Mouse (Mus musculus): ENCODE measurements around the gene Wdr4.
"Not testable (repeated sequence)": the region's sequence is repeated elsewhere in the genome, so short reads cannot be mapped to it uniquely, and the experiment has no call there.

Gene Wdr4

DNA sequence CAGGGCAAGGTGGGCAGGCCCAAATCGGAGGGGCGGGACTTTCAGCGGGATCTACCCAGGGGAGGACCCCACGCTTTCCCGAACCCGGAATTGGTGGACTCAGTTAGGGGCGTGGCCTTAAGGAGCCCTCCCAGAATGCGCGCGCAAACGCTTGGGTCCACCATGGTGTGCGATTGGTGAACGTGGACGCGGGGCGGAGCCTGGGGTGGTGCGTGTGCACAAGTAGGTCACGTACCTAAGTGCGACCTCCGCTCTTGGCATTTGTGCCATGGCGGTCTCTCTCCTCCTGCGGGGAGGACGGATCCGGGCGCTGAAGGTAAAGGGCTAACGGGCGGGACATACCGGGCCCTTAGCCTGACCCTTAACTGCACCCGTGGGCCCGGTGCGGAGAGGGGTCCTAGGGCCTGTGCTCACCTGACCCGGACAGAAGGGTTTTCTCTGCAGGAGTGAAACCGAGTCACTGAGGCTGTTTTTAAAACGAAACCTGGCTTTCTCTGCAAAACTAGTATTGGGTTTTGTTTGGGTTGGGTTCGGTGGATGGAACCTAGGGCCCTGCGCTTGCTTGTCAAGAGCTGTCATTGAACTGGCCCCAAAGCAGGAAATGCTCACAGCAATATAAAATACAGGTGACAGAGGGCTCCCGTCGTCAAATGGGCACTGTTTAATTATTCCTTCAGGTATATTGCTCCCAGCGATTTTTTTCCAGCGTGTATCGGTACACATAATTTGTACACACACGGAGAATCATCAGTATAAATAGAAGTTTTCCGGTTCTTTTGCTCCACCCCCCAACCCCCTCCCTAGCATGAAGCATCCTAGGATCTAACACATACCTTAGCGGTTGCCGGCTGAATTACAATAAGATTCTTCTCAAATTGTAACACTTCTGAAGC lies at the start of gene Wdr4, which contains the start of gene Ndufv3:
Gene Wdr4 (minus strand): TSS at position 35 of the 893 bp plus-strand sequence.
Gene Ndufv3 (plus strand): TSS at position 170 of the 893 bp plus-strand sequence.
- DNase-seq: peak; percentile 99

DNA sequence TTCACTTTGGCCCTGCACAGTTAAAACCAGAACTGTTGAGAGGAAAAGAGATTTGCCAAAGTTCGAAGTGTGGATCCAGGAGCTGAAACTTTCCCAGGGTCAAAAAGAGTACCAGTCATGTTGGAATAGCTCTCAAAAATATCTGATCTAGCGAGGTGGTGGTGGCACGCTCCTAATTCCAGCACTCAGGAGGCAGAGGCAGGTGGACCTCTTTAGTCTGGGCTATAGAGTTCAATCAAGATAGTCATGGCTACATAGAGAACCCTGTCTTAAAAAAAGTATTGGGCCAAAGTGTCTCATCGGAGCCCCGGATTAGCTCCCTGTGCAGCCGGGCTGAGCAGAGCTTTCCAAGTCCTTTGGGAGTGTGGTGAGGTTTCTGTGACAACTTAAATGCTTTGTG lies 46.5 kb upstream of the Wdr4 start:
- DNase-seq: no peak

DNA sequence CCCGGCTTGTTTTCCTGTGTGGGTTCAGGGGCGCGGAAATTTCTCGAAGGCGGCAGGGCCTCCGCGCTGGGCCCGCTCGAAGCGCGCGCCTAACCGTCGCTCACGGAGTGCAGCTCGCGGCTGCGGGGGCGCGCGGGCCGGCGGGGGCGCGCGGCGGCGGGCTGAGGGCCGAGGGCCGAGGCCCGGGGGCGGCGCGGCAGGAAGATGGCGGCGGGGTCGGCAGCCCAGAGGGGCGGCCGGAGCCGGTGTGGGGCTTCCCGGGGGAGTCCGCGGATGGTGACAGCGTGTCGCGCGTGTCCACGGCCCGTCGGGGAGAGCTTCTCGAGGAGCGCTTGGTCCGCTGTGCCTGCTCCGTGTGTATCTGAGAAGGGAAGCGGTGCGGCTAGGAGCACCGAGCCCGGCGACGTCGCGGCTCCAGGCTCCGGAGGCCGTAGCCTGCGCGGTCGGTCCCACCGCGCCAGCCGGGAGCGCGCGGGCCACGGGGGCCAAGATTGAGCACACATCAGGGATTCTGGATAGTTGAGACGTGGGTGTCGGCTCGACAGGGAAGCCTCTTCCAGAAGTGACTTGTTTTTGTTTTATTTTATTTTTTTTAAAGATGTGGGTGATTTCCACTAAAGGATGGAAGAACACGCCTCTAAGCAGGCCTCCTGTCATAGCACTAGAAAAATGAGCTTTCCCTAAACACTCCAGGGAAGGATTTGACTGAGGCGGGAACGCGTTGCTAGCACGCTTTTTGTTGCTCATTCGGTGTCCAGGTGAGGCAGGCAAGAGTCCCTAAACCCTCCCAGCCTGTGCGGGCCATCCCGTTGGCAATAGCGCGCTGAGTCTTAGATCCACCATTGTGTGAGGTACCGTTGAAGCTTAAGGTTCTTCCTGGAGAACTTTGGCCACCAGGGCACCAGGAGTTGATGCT lies 45.6 kb upstream of the Wdr4 start:
- peak; percentile 78 for DNase-seq

DNA sequence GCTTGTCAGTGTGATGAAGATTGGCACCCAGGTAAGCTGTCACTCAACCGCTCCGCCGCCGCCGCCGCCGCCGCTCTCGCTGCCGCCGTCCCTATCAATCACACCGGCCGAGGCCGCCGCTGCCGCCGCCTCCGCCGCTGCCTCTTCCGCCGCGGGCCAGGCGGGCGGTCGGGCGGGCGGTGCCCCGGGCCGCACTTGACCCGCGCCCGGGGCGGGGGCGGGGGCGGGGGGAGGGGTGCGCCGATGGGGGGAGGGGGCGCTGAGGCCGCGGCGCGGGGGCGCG lies 45.0 kb upstream of the Wdr4 start:
- DNase-seq: no peak

DNA sequence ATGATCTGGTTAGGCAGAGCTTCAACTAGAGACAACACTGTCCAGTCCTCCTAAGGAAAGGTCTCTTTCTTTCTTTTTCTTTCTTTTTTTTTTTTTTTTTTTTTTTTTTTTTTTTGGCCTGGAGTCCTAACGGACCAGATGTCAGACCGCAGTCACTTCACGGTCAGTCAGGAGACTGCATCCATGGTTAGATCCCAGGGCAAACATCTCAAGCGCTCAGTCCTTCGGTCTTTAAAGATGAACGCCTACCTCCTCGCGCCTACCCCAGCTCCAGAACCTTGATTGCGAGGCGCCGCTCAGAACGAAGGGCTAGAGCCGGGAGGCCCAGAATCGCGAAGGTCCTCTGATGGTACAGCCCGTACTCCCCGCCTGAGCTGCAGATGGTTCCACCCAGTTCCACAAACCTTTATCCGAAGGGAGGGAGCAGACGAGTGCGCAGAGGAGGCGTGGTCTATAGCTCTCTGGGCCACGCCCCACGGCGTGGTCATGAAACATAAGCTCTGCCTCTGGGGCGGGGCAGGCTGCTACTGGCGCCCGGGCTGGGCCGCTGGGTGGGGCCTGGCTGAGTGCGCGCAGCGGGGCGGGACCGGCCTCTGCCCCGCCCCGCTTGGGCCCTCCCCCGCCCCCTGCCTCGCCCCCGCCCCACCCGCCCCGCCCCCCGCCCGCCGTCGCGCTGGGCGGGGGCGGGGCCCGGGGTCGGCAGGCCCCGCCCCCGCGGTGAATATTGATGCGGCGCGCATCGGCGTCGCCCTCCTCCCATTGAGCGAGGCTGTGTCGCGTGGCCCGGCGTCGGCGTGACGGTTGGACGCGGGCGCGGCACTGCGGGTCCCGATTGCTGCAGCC lies 44.5 kb upstream of the Wdr4 start, which contains the start of gene Pknox1:
Gene Pknox1 (plus strand): TSS at position 720 of the 843 bp plus-strand sequence.
- peak; percentile 99 for DNase-seq

DNA sequence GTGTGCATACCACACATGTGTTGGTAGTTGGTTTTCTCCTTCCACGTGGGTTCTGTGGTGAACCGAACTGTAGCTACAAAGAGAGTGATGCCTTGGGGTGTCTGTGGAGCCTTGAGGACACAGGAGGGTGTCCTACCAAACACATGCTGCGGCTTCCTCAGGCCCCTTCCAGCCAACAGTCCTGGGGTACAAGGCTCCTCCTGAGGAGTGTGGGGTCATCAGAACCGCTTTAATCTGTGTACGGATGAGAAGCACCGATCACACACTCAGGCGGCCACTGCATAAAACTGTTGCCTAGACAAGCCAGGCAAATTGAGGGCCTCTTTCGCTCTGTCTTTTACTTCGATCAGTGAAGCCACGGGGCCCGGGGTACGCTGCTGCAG lies 43.8 kb upstream of the Wdr4 start:
- DNase-seq: peak; percentile 66

DNA sequence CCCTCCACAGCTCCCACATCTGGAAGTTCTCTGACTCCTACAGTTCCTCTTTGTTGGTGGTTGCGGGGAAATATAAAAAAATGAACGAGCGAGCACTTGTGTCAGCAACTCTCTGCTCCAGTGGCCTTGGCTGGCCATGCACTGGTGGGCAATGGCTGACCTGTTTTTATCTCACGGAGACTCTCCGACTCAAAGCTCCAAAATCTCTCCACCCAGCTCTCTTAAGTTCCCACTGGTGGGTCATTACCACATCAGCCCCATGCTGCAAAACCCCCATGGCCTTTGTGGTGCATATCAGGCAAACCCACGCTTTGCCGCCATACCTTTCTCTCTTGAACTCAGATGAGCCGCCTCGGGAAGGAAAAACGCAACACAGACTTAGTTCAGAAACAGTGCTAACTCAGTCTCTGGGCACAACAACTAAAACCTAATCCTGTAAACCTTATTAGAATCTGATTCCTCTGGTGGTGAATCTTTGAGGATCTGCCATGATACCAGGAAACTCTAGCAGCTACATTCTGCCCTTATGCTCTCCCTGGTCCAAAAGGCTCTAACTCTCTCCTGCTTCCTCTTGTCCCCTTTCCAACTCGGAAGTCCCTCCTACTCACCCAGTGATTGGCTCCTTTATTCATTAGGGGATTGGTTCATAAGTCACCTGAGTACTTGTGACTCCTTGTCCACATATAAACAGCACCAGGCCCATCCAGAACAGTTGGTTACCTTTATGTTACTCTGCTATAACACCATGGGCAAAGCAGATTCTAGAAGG lies 39.4 kb upstream of the Wdr4 start:
- no peak for DNase-seq

DNA sequence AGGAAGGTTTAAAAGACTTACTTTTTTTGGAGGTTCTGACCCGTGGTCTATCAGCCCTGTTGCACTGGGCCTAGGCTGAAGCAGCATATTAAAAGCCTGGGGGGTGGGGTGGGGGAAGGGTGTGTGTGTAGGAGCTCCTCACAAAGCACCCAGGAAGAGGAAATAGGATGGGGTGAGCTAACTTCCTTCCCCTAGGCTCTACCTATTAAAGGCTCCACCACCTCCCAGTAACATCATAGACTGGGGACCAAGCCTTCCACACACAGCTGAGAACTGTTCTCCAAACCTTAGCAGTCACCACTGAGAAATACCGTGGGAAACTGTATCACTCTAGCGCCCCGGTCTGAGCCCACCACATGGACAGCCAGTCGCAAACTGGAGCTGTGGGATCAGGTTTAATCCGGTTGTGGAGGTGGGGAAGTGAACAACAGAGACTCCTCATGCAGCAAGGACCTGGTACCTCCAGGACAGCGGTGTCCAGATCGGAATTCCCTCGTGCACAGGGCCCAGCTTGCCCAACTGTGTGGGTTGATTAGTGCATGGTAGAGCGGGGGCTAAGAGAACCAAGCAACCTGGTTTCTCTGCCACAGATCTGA lies 38.3 kb upstream of the Wdr4 start:
- no peak for DNase-seq

DNA sequence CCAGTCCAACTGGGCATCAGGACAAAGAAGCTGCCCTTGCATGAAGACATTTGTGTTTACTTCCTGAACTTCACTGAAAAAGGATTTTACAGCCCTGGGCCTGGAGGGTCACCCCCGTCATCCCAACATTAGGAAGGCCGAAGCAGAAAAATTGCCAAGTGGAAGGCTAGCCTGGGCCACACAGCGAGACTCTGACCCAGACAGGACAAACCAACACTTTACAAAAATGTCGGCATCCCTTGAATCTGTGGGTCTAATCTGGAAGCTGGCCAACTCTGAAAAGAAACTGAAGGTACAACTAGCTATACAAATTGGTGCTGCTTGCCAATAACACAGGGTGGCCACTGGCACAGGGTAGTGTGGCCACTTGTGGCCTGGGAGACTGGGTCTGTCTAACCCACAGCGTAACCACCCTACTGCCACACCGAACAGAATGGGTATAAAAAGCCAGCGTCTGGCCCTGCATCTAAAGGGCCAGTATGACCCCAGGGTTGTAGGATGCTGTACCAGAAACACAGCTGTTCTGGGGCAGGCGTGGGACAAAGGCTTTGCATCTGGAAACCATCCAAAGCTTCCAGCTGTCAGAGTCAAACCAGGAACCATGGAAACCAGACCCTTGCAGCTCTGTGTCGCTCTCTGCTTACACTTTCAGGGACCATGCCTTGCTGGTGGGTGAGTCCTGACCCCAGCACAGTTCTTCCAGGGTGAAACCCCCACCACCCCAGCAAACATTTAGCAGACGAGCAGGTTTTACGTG lies 37.5 kb upstream of the Wdr4 start:
- peak; percentile 15 for DNase-seq

DNA sequence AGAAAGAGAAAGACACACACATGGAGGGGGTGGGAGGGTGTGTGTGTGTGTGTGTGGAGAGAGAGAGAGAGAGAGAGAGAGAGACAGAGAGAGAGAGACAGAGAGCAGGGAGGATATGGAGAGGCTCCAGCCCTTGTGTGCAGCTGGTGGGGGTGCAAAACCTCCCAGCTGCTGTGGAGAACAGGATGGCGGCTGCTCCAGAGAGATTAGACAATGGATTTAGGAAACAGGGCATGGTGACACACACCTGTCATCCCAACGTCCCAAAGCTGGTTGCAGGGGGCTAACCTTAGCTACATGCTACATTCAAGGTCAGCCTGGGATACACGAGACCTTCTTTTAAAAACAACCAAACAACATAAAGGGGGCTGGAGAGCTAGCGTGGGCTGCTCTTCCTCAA lies 36.5 kb upstream of the Wdr4 start:
- no peak for DNase-seq

DNA sequence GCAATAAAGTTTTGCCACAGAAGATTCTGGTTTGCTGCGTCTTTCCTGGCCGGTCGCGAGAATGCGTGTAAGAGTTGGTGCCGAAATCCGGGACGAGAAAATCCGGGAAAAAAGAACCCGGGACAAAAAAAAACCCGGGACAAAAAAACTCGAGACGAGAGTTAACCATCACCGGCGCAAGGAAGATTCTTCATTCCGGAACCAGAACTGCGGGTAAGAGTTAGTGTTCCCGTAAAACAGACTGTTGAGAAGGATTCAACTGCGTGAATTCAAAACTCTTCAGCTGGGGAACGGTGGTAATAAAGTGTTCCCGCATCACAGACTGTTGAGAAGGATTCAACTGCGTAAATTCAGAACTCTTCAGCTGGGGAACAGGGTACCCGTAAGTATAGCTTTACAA lies 32.8 kb upstream of the Wdr4 start:
- DNase-seq: not testable (repeated sequence)

DNA sequence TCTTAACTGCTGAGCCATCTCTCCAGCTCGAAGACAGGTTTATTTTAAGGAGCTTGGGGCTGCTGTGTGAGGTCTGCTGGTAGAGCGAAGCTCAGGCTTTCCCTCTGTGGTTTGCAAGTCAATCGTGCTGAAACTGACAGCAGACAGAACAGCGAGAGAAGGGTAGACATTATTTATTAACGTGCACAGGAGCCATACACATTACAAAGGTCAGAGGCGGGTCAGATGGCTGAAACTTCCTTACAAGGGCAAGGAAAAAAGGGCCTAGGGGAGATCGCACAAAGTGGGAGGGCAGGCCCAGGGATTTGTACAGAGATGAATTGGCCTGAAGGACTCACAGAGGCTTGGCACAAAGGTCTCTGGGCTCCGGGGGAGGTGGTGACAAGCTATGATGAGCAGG lies 29.6 kb upstream of the Wdr4 start:
- no peak for DNase-seq

DNA sequence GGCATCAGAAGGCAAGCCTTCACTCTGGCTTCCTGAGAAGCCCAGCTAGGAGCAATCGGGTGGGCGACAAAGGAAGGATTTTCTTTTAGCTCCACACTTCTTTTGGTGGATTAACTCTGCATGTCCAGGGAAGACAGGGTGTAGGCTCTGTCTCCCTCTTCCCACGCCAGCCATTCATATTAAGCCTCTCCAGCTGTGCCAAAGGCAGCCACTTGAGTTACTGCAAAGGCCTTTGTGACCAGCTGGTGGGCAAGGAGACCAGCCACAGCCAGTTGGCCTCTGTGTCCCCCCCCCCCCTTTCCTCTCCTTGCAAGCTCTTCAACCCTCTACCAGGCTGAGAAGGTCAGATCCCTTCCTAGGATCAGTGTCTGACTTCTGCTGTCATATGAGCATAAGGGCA lies 28.2 kb upstream of the Wdr4 start:
- DNase-seq: no peak

DNA sequence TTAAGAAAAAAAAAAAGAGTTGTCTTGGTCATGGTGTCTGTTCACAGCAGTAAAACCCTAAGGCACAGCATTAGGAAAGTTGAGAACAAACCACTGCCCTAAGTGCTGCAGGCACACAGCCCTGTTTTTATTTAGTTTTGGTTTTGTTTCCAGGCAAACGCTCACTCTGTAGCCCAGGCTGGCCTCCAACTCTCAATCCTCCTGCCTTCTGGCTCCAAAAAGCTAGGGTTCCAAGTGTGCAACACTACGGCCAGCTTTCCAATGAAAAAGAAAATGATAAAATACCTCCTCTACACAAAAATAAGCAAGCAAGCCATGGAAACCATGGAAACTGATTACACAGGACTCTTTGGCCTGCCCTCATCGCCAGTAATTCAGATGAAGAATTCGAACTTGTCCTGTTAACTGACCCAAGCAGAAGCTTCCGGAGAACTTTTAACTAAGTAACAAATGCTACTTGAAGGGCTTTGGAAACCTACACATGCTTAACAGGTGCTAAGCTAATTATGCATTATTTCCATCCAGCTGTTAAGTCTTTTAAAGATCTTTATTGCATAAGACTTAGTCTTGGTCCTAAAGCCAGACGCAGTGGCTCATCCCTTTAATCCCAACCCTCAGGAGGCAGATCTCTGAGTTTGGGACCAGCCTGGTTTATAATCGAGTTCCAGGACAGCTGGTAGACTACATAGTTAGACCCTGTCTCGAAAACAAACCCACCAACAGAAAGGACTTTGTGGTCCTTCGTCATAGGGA lies 26.8 kb upstream of the Wdr4 start:
- DNase-seq: no peak

DNA sequence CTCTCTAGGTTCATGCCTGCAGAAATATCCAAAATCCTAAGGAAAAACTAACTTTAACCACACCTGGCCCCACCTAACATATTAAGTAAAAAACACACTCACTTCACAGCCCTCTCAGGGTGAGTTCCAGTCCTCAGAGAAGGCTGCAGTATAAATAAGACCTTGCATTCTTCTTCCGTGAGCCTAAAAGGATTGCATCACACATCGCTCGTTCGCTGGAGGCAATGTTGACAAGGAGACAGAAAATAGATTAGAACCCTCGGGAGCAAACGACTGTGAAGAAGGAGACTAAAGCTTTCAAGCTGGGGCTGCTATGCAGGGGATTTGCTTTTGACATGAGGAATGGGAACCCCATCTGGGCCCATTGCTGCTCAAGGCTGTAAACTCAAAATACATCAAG lies 23.8 kb upstream of the Wdr4 start:
- no peak for DNase-seq

DNA sequence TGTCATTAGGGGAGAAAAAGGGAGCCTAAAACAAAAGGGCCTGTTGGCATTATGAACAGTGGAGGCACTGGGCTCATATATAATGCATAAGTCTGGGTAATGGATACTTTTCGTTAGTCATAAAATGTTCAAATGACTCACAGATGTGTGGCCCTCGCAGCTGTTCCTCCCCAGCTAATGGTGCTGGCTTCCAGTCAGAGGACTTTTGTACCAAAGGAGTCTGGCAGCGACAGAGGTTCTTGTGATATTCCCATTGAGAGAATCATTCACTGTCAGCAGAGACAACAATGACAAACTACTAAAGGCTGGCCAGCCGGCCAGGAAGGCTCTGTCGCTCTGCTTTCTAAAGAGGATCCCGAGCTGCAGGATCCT lies 21.7 kb upstream of the Wdr4 start:
- no peak for DNase-seq

DNA sequence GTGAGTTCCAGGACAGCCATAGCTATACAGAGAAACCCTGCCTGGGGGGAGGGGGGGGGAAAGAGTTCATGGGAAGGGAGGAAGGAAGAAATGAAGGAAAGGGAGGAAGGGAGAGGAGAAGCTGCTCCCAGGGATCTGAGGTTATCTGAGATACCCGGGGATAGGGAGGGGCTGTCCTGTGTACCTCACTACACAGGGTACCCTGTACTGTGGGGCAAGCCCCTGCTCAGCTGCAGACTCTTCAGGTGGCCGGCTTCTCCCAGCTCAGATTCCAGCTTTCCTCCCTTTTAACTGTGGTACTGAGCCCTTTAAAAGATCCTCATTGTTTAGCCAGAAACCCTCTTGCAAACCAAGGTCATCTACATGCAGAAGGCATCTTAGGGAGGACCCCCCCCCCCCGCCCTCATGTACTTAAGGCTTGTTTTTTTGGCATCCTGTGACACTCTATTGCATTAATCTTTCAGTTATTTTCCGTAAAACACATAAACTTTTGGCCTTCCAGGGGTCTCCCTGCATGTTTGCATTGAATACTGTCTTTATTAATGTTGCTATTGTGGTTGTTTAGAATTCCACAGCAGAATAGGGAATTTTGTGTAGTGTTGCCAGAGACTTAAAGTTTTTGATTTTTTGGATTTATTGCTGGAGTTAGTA lies 21.2 kb upstream of the Wdr4 start:
- no peak for DNase-seq

DNA sequence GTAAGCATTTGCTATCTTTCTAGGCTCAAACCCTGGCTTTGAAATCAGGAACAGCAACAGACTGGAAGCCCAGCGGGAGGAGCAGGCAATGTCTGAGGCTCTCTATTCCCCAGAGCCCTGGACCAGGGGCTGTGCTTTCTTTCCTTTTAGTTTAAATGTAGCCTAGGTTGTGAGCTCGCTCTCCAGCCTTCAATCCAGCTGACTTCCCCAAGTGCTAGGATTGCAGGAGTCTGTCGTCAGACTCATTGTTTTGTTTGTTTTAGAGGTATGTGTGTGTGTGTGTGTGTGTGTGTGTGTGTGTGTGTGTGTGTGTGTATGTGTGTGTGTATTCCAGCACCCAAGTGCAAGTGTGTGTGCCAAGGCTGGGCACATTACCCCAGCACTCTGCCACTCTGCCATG lies 20.3 kb upstream of the Wdr4 start:
- no peak for DNase-seq

DNA sequence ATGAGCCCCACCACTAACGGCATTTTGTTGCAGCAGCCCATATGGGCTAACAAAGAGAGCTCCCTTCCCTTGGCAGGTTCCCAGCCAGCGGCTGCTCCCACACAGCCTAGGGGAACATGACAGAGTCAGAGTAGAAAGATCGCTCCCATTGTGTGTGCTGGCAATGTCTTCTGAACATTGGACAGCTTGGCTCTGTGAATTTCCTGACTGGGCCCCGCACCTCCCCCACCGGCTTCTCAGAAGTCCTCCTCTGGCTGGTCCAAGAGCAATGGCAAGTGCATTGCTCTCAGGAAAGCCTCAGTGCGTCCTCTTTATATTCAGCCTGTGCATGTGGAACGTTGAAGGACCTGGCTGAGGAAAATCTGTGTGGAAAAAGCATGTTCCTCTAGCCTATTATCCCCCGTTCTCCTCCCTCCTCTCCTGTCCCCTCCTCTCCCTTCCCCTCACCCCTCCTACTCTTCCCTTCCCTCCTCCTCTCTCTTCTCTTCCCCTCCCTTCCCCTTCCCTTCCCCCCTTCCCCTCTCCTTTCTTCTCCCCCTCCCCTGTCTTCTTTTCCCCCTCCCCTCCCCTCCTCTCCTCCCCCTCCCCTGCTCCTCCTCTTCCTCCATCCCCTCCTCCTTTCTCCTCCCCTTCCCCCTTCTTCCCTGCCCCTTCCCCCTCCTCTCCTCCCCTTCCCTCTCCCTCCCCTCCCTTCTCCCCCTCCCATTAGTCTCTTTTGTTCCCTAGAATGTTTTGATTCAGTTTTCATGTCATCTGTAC lies 16.3 kb upstream of the Wdr4 start:
- no peak for DNase-seq

Data from cerebellum, adult 11-12 months (tissue).